Mouse (Mus musculus) liver, embryonic 16.5 days (tissue): ENCODE results near the gene Taar7a. TPM values are rescaled to one million over a fixed set of nuclear protein-coding genes. Genes with fewer than 3 reads are reported as not detected.

ENCODE experiments used
- ATAC-seq: fragments of 200-750 bp; cut with Nextera tagmentation; 2 replicates; pipeline ENCODE4 v1.8.0; 2017; ENCODE audit warnings: low read depth, mild to moderate bottlenecking, moderate number of reproducible peaks, moderate library complexity
- H3K27ac ChIP-seq: fragments of 300-500 bp; sonication (generic); 2 replicates; pipeline ENCODE4 v1.5.1; 2014; ENCODE audit warnings: mild to moderate bottlenecking, low read length
- H3K27me3 ChIP-seq: fragments of 300-500 bp; sonication (generic); 2 replicates; pipeline ENCODE4 v1.6.1; 2014; ENCODE audit warnings: low read depth, low read length, mixed read lengths; ENCODE audit not compliant: control insufficient read depth, insufficient read depth
- H3K36me3 ChIP-seq: fragments of 300-500 bp; sonication (generic); 2 replicates; pipeline ENCODE4 v1.6.1; 2014; ENCODE audit warnings: mild to moderate bottlenecking; ENCODE audit not compliant: control insufficient read depth, insufficient read depth
- H3K4me1 ChIP-seq: fragments of 300-500 bp; sonication (generic); 2 replicates; pipeline ENCODE4 v1.6.1; 2014; ENCODE audit warnings: low read depth, low read length, mixed read lengths; ENCODE audit not compliant: control insufficient read depth
- H3K4me2 ChIP-seq: fragments of 300-500 bp; sonication (generic); 2 replicates; pipeline ENCODE4 v1.6.1; 2014; ENCODE audit warnings: low read depth, low read length, mixed read lengths
- H3K4me3 ChIP-seq: fragments of 300-500 bp; sonication (generic); 2 replicates; pipeline ENCODE4 v1.5.1; 2014; ENCODE audit warnings: low read depth, mild to moderate bottlenecking, low read length
- H3K9ac ChIP-seq: fragments of 300-500 bp; sonication (generic); 2 replicates; pipeline ENCODE4 v1.6.1; 2014; ENCODE audit warnings: low read depth, low read length
- H3K9me3 ChIP-seq: fragments of 300-500 bp; sonication (generic); replicated peaks from 2 replicates; pipeline ENCODE4 v1.6.1; 2016; ENCODE audit warnings: low read length; ENCODE audit not compliant: control insufficient read depth
- WGBS: fragments of 180-500 bp; shearing (Covaris S2); extraction: QIAGEN DNeasy Blood & Tissue Kit; methylation state at CpG from one replicate; pipeline ENCODE4 v1.1.7; 2014; ENCODE audit not compliant: insufficient replicate concordance; 5-methylcytosine and 5-hydroxymethylcytosine counted together
- polyA plus RNA-seq: library from polyadenylated mRNA; unstranded; fragments of >200 nt; fragmentation: Nextera tagmentation; extraction: Ambion mirVana; gene quantifications from 2 replicates; pipeline ENCODE4 v1.2.1, GENCODE M21; 2015

The Taar7a gene
- polyA plus RNA-seq, 1 experiment from 2014 or later: not detected

GRCm38 (mm10) chr10:23986419-23986818, 6.9 kb downstream of the Taar7a start:
- H3K27ac ChIP-seq: no peak overlapping the region
- no peaks in the 10 kb centered on the region for H3K4me1 ChIP-seq
- H3K9me3 ChIP-seq: no peaks in the 10 kb centered on the region
- H3K9ac ChIP-seq: no peak overlapping the region
- H3K36me3 ChIP-seq: no peaks in the 10 kb centered on the region
- H3K27me3 ChIP-seq: no peaks in the 10 kb centered on the region
- H3K4me3 ChIP-seq: no peak overlapping the region
- WGBS: 34% methylated on average over 5 of the region's 5 CpGs
- no peak for ATAC-seq
- no peak overlapping the region for H3K4me2 ChIP-seq

DNA sequence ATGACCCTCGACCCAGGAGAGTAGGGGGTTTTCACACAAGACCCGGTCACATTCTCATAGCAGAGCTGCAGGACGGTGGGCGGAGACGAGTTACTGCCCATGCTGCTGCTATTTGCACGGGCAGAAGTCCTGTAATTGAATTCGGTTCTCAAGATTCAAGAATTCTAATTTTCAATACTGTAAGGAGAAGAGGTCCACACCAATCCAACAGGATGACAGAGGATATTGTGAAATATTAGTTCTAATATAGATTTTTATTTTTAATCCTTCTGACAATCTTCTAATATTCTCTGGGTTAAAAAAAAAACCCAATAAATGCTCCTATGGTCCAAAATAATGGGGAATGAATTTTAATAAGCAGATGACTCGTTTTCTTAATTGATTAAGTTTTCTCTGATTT, 7.7 kb downstream of the Taar7a start, which contains the start of gene Taar6:
TSS of gene Taar6 (minus strand) at position 101 of the 400 bp plus-strand sequence.
- Histone ChIP-seq H3K4me2 (no peak within 1 kb of the TSS), H3K27me3 (no peaks in the 10 kb centered on the region), H3K36me3 (no peaks in the 10 kb centered on the region), H3K4me3 (no peak within 1 kb of the TSS), H3K9me3 (no peaks in the 10 kb centered on the region), H3K9ac (no peak within 1 kb of the TSS), H3K4me1 (no peaks in the 10 kb centered on the region), H3K27ac (no peak within 1 kb of the TSS)
- ATAC-seq: no peak
- 52% methylated on average over 8 of the region's 8 CpGs for WGBS

DNA sequence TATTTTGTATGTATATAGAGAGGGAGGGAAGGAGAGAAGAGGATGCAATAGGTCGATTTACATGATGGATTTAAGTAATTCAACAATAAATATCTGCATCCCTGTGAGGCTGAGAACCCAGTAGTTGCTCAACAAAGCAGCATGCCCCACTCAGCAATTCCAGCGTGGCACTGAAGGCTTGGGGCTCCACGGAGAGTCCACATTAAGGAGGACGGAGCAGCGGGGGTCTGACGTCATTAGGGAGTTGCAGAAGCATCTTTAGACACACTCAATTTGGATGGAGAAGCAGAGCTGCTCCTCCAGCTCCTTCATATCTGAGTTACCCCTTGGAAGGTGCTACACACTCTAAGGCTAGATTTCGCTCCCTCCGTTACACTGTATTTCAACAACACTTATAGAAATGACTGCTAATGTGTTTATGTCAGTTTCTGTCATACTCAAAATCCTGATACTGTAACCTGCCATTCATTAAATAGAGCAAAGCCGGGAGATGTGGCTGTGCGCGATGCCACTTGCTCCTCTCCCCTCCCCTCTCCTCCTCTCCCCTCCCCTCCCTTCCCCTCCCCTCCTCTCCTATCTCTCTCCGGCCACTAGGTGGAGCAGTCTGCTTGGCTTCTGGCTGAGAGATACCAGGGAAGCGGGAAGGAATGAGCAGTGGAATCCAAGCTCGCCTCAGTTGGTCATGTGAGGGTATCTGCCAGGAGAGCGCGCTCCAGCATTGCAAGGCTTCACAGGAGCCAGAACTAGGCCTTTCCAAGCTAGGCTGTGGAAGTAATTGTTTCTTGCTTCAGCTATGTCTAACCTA, 14.2 kb downstream of the Taar7a start:
- no peak overlapping the region for H3K4me2 ChIP-seq
- H3K36me3 ChIP-seq: no peaks in the 10 kb centered on the region
- H3K4me1 ChIP-seq: no peaks in the 10 kb centered on the region
- H3K27ac ChIP-seq: no peak overlapping the region
- H3K9me3 ChIP-seq: no peaks in the 10 kb centered on the region
- no peak overlapping the region for H3K9ac ChIP-seq
- peak; percentile 41 for ATAC-seq
- 34% methylated on average over 16 of the region's 16 CpGs for WGBS
- H3K27me3 ChIP-seq: no peaks in the 10 kb centered on the region
- no peak overlapping the region for H3K4me3 ChIP-seq

- H3K4me1 ChIP-seq: no peaks in the 10 kb centered on the region
- H3K4me3 ChIP-seq: no peak overlapping the region
- no peak overlapping the region for H3K4me2 ChIP-seq
- WGBS: 51% methylated on average over 4 of the region's 4 CpGs
- no peak overlapping the region for H3K9ac ChIP-seq
- no peak overlapping the region for H3K27ac ChIP-seq
- H3K27me3 ChIP-seq: no peaks in the 10 kb centered on the region
- no peaks in the 10 kb centered on the region for H3K9me3 ChIP-seq
- H3K36me3 ChIP-seq: no peaks in the 10 kb centered on the region
- ATAC-seq: no peak
Observed at GRCm38 (mm10) chr10:23977958-23978357, 15.3 kb downstream of the Taar7a start.

DNA sequence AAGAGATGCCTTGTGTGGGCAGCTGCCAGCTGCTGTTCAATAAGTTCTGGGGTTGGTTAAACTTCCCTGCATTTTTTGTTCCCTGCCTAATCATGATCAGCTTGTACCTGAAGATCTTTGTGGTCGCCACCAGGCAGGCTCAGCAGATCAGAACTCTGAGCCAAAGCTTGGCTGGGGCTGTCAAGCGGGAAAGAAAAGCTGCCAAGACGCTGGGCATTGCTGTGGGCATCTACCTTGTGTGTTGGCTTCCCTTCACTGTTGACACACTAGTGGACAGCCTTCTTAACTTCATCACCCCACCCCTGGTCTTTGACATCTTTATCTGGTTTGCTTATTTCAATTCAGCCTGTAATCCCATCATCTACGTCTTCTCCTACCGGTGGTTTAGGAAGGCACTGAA, 22.0 kb downstream of the Taar7a start:
- Histone ChIP-seq H3K9ac (no peak overlapping the region), H3K4me1 (no peaks in the 10 kb centered on the region), H3K36me3 (no peaks in the 10 kb centered on the region), H3K4me2 (no peak overlapping the region), H3K27ac (no peak overlapping the region), H3K9me3 (no peaks in the 10 kb centered on the region), H3K4me3 (no peak overlapping the region), H3K27me3 (no peaks in the 10 kb centered on the region)
- no peak for ATAC-seq
- 58% methylated on average over 5 of the region's 5 CpGs for WGBS

GRCm38 (mm10) chr10:23970656-23971165, 22.6 kb downstream of the Taar7a start, which contains the start of gene Taar5:
Gene Taar5 (plus strand): TSS chr10:23970706.
- H3K9me3 ChIP-seq: no peaks in the 10 kb centered on the region
- H3K4me3 ChIP-seq: no peak within 1 kb of the TSS
- H3K9ac ChIP-seq: no peak within 1 kb of the TSS
- 74% methylated on average over 11 of the region's 11 CpGs for WGBS
- no peaks in the 10 kb centered on the region for H3K27me3 ChIP-seq
- H3K27ac ChIP-seq: no peak within 1 kb of the TSS
- H3K4me1 ChIP-seq: no peaks in the 10 kb centered on the region
- no peak within 1 kb of the TSS for H3K4me2 ChIP-seq
- no peak for ATAC-seq
- no peaks in the 10 kb centered on the region for H3K36me3 ChIP-seq

DNA sequence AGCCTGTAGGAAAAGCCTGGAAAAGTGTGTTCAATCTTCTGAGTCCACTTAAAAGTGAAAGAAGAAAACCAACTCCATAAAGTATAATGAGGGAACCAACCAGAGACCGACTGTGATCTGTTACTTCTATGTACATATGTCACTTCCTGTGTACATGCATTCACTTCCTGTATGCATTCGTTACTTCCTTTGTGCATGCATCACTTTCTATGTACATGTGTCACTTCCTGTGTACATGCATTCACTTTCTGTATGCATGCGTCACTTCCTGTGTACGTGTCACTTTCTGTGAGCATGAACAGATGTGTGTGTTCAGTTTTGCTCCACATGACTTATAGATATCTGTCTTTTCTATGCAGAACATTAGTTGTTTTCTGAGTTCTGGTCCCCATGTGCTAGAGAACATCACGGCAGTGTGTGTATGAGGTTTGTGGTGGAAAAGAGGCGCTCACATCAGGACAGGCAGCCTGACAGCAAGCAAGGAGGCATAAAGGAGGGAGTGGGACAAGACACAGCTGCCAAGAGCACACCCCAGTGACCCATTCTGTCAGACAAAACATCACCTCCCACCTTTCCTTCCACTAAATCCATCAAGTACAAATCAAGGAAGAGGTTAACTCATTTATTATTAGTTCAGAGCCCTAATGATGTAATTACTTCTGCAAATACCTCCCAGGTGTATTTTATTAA, 28.2 kb downstream of the Taar7a start:
- 61% methylated on average over 6 of the region's 6 CpGs for WGBS
- Histone ChIP-seq H3K27ac (no peak overlapping the region), H3K9ac (no peak overlapping the region), H3K4me1 (no peaks in the 10 kb centered on the region), H3K4me2 (no peak overlapping the region), H3K4me3 (no peak overlapping the region), H3K27me3 (no peaks in the 10 kb centered on the region), H3K36me3 (no peaks in the 10 kb centered on the region), H3K9me3 (no peaks in the 10 kb centered on the region)
- ATAC-seq: no peak

DNA sequence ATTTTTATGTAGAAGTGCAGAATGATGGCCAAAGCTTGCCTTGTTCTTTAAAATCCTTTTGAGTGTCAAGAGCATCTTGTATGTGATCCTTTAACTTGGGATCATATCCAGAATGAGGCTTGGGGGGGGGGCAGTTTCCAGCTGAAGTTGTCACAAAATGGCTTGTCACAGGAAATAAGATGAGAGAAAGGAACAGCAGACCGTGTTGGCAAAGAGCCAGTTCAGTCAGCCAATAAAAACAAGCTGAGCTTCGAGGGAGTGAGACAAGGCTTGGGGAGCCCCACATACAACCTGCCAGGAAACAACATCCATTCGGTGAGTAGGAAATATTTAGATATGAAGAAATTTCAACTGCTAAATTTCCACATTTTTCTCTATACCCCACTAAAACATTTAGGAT, 29.8 kb downstream of the Taar7a start:
- Histone ChIP-seq H3K4me2 (no peak overlapping the region), H3K27me3 (no peaks in the 10 kb centered on the region), H3K27ac (no peak overlapping the region), H3K4me1 (no peaks in the 10 kb centered on the region), H3K4me3 (no peak overlapping the region), H3K9me3 (no peaks in the 10 kb centered on the region), H3K36me3 (no peaks in the 10 kb centered on the region), H3K9ac (no peak overlapping the region)
- WGBS: 56% methylated on average over 3 of the region's 3 CpGs
- ATAC-seq: no peak

- no peaks in the 10 kb centered on the region for H3K4me1 ChIP-seq
- no peak within 1 kb of the TSS for H3K27ac ChIP-seq
- no peaks in the 10 kb centered on the region for H3K9me3 ChIP-seq
- no peak within 1 kb of the TSS for H3K4me2 ChIP-seq
- no peak within 1 kb of the TSS for H3K4me3 ChIP-seq
- H3K27me3 ChIP-seq: no peaks in the 10 kb centered on the region
- WGBS: 64% methylated on average over 13 of the region's 13 CpGs
- H3K9ac ChIP-seq: no peak within 1 kb of the TSS
- H3K36me3 ChIP-seq: no peaks in the 10 kb centered on the region
- no peak for ATAC-seq
Observed at GRCm38 (mm10) chr10:23960444-23960915, 32.8 kb downstream of the Taar7a start, which contains the start of gene Taar4. Gene Taar4 (plus strand): TSS chr10:23960494.
